Mouse (Mus musculus) ES-E14 (cell line): Measurements from ENCODE around the gene Pm20d1. TPM values are rescaled to one million over a fixed set of nuclear protein-coding genes. Genes with fewer than 3 reads are reported as not detected.

Source experiments
- DNase-seq: peaks from one replicate; pipeline ENCODE4 v3.0.0-alpha.2; 2013; ENCODE audit warnings: low read depth, low spot score
- H3K27ac ChIP-seq: 2 replicates; pipeline ENCODE4 v1.5.1; 2012; ENCODE audit warnings: low read depth, mild to moderate bottlenecking, low read length, moderate library complexity, mixed read lengths; ENCODE audit not compliant: poor library complexity, insufficient read depth, severe bottlenecking
- H3K36me3 ChIP-seq: 2 replicates; pipeline ENCODE4 v1.6.1; 2012; ENCODE audit warnings: mild to moderate bottlenecking, low read length, moderate library complexity, mixed read lengths; ENCODE audit not compliant: control insufficient read depth, poor library complexity, insufficient read depth, severe bottlenecking
- H3K4me1 ChIP-seq, 2 experiments: fragments of 150-350 bp in 1 of 2; sonication (generic) in 1 of 2; 2 replicates each; pipeline ENCODE4 v1.6.1; 2012; ENCODE audit warnings: low read length in 2 of 2, mild to moderate bottlenecking in 1 of 2, mixed read lengths in 1 of 2; ENCODE audit not compliant: control insufficient read depth in 2 of 2, insufficient read depth in 2 of 2, poor library complexity in 1 of 2
- H3K4me3 ChIP-seq, 2 experiments: fragments of 150-350 bp in 1 of 2; sonication (generic) in 1 of 2; 2 replicates each; pipeline ENCODE4 v1.5.1; 2012; ENCODE audit warnings: low read length in 2 of 2, low read depth in 1 of 2, mild to moderate bottlenecking in 1 of 2, mixed read lengths in 1 of 2; ENCODE audit not compliant: insufficient read depth in 1 of 2, poor library complexity in 1 of 2, severe bottlenecking in 1 of 2
- H3K9ac ChIP-seq: 2 replicates; pipeline ENCODE4 v1.6.1; 2012; ENCODE audit warnings: low read depth, mild to moderate bottlenecking, low read length, mixed read lengths; ENCODE audit not compliant: poor library complexity, insufficient read depth, severe bottlenecking
- H3K9me3 ChIP-seq: fragments of 150-350 bp; sonication (generic); 2 replicates; pipeline ENCODE4 v1.6.1; 2012; ENCODE audit warnings: low read depth, mild to moderate bottlenecking, low read length; ENCODE audit not compliant: control insufficient read depth, insufficient read depth
- CHD2 ChIP-seq: IDR thresholded peaks from 2 replicates; pipeline ENCODE4 v1.6.1; 2014; ENCODE audit warnings: mild to moderate bottlenecking, low read depth, low read length, inconsistent platforms
- HCFC1 ChIP-seq: IDR thresholded peaks from 2 replicates; pipeline ENCODE4 v1.6.1; 2012; ENCODE audit warnings: low read length, inconsistent platforms, borderline replicate concordance; ENCODE audit not compliant: insufficient read depth
- MAFK ChIP-seq: IDR thresholded peaks from 2 replicates; pipeline ENCODE4 v1.6.1; 2014; ENCODE audit warnings: mild to moderate bottlenecking, low read depth, low read length, inconsistent platforms; ENCODE audit not compliant: insufficient read depth
- ZC3H11A ChIP-seq: IDR thresholded peaks from 2 replicates; pipeline ENCODE4 v1.6.1; 2012; ENCODE audit warnings: low read depth, mild to moderate bottlenecking, inconsistent platforms, low read length, borderline replicate concordance
- ZNF384 ChIP-seq: IDR thresholded peaks from 2 replicates; pipeline ENCODE4 v1.6.1; 2012; ENCODE audit warnings: low read depth, low read length, inconsistent platforms
- in situ Hi-C, 2 experiments: fragments of 600-800 bp; cut with MboI; formaldehyde crosslinking; loops; one replicate each; pipeline ENCODE4 v1.15.1; 2025; ENCODE audit warnings: low sequenced_read_pairs in 2 of 2, inconsistent platforms in 1 of 2; ENCODE audit not compliant: unreplicated experiment in 2 of 2
- total RNA-seq: library from RNA; depleted of rRNA; stranded (reverse); fragments of 300-350 nt; gene quantifications from 2 replicates; pipeline ENCODE4 v1.2.3, GENCODE M21; 2012

The Pm20d1 gene
- total RNA-seq, 1 experiment: 2.0 TPM

DNA sequence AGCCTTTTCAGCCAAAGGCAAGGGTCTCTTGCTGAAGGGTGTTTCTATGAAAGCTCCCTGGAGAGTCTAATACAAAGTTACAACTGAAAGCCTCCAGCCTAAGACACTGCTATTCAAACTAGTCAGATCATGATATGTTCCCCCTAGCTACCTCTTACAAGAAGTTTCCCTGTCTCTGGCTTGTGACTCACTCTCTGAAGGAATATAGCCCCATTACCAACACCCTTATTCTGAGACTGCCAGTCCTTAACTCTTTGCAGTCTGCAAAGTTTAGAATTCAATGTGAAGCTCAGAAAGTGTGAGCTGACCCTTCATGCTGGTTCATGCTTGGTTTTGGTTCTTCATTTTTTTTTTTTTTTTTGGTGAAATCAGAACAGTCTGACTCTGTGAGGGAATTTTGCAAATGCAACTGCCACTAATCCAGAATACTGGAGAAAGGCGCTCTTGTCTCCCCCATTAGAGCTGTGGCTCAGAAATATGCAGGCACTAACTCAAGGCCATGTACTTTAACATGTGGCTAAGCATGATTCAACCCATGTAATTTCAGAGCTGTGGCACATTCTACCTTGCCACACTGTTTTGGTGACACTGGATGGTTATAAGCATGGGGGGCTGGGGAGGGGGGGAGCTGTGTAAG, 25.8 kb downstream of the Pm20d1 start:
- H3K27ac ChIP-seq: no peak overlapping the region
- in situ Hi-C loops: no loop called here
- DNase-seq: no peak
- H3K36me3 ChIP-seq: no peaks in the 10 kb centered on the region
- no peak overlapping the region for H3K9ac ChIP-seq
- TF ChIP-seq MAFK: no peak
- TF ChIP-seq ZC3H11A: no peak
- TF ChIP-seq ZNF384: no peak
- TF ChIP-seq CHD2: no peak
- no peak overlapping the region for H3K4me3 ChIP-seq
- H3K9me3 ChIP-seq: no peaks in the 10 kb centered on the region
- peaks cover 5% of the 10 kb centered on the region in 2 experiments; a peak in 3 of 4 replicates for H3K4me1 ChIP-seq

GRCm38 (mm10) chr1:131823563-131823962, 26.4 kb downstream of the Pm20d1 start:
- no peak for DNase-seq
- H3K9ac ChIP-seq: no peak overlapping the region
- no peak for TF ChIP-seq HCFC1
- TF ChIP-seq MAFK: no peak
- TF ChIP-seq ZNF384: no peak
- TF ChIP-seq CHD2: no peak
- no peak for TF ChIP-seq ZC3H11A
- no peak overlapping the region for H3K4me3 ChIP-seq
- no peaks in the 10 kb centered on the region for H3K36me3 ChIP-seq
- no peaks in the 10 kb centered on the region for H3K9me3 ChIP-seq
- H3K27ac ChIP-seq: no peak overlapping the region
- in situ Hi-C loops: no loop called here
- H3K4me1 ChIP-seq: peaks cover 5% of the 10 kb centered on the region in 2 experiments; a peak in 3 of 4 replicates

GRCm38 (mm10) chr1:131824528-131825181, 27.5 kb downstream of the Pm20d1 start:
- Histone ChIP-seq H3K36me3 (no peaks in the 10 kb centered on the region), H3K4me3 (no peak overlapping the region), H3K4me1 (peaks cover 5 to 10% of the 10 kb centered on the region in 2 experiments), H3K27ac (no peak overlapping the region), H3K9ac (no peak overlapping the region), H3K9me3 (no peaks in the 10 kb centered on the region)
- in situ Hi-C loops: no loop called here
- no peak for DNase-seq
- TF ChIP-seq ZNF384: no peak
- TF ChIP-seq CHD2: no peak
- no peak for TF ChIP-seq HCFC1
- no peak for TF ChIP-seq ZC3H11A
- TF ChIP-seq MAFK: no peak

GRCm38 (mm10) chr1:131827207-131827786, 30.1 kb downstream of the Pm20d1 start, which contains the start of gene Slc41a1:
TSS of gene Slc41a1 (plus strand) at chr1:131827493.
- Histone ChIP-seq H3K4me3 (peak within 1 kb of the TSS; percentile 91 to 94), H3K4me1 (peaks cover 7 to 8% of the 10 kb centered on the region in 2 experiments), H3K9ac (peak within 1 kb of the TSS; percentile 93), H3K9me3 (no peaks in the 10 kb centered on the region), H3K27ac (peak within 1 kb of the TSS; percentile 41; the same call in 1 of the 2 replicates), H3K36me3 (peaks cover 13% of the 10 kb centered on the region; the same call in 1 of the 2 replicates)
- no peak for TF ChIP-seq HCFC1
- no peak for DNase-seq
- in situ Hi-C loops: no loop called here
